Mouse (Mus musculus) CH12.LX (cell line): ENCODE results near the gene Thegl.

Source experiments
- CHD2 ChIP-seq: IDR thresholded peaks from 2 replicates; pipeline ENCODE4 v1.6.1; 2011; ENCODE audit warnings: low read length, improper control_type of control experiment
- CTCF ChIP-seq, 2 experiments: IDR thresholded peaks in 1 of 2; conservative IDR thresholded peaks in 1 of 2; 2 replicates each; pipeline ENCODE4 v1.5.1; 2011 to 2012; ENCODE audit warnings: low read depth in 2 of 2, low read length in 2 of 2, improper control_type of control experiment in 1 of 2, inconsistent platforms in 1 of 2, mild to moderate bottlenecking in 1 of 2, moderate library complexity in 1 of 2
- E2F4 ChIP-seq: IDR thresholded peaks from 2 replicates; pipeline ENCODE4 v1.6.1; 2011; ENCODE audit warnings: low read depth, low read length, improper control_type of control experiment; ENCODE audit not compliant: insufficient replicate concordance
- EP300 ChIP-seq: IDR thresholded peaks from 2 replicates; pipeline ENCODE4 v1.6.1; 2011; ENCODE audit warnings: low read length, improper control_type of control experiment
- ETS1 ChIP-seq: conservative IDR thresholded peaks from 2 replicates; pipeline ENCODE4 v1.6.1; 2012; ENCODE audit warnings: low read depth, mild to moderate bottlenecking, inconsistent platforms, low read length, improper control_type of control experiment, moderate library complexity
- HCFC1 ChIP-seq: IDR thresholded peaks from 2 replicates; pipeline ENCODE4 v1.6.1; 2012; ENCODE audit warnings: low read depth, mild to moderate bottlenecking, inconsistent platforms, low read length, improper control_type of control experiment
- IRF4 ChIP-seq: IDR thresholded peaks from 2 replicates; pipeline ENCODE4 v1.6.1; 2014; ENCODE audit warnings: low read depth, mild to moderate bottlenecking, inconsistent platforms, low read length, improper control_type of control experiment
- JUN ChIP-seq: IDR thresholded peaks from 2 replicates; pipeline ENCODE4 v1.6.1; 2011; ENCODE audit warnings: low read depth, mild to moderate bottlenecking, low read length, improper control_type of control experiment, moderate library complexity; ENCODE audit not compliant: insufficient read depth
- MAZ ChIP-seq: IDR thresholded peaks from 2 replicates; pipeline ENCODE4 v1.6.1; 2012; ENCODE audit warnings: low read depth, mild to moderate bottlenecking, inconsistent platforms, low read length, improper control_type of control experiment, moderate library complexity
- MEF2A ChIP-seq: IDR thresholded peaks from 2 replicates; pipeline ENCODE4 v1.6.1; 2014; ENCODE audit warnings: low read depth, mild to moderate bottlenecking, inconsistent platforms, low read length, improper control_type of control experiment, borderline replicate concordance
- NRF1 ChIP-seq: IDR thresholded peaks from 2 replicates; pipeline ENCODE4 v1.6.1; 2014; ENCODE audit warnings: low read depth, mild to moderate bottlenecking, inconsistent platforms, low read length, improper control_type of control experiment, moderate library complexity
- POLR2A ChIP-seq: IDR thresholded peaks from 2 replicates; pipeline ENCODE4 v1.6.1; 2011; ENCODE audit warnings: low read depth, mild to moderate bottlenecking, improper control_type of control experiment, low read length
- POLR2AphosphoS2 ChIP-seq: IDR thresholded peaks from 2 replicates; pipeline ENCODE4 v1.6.1; 2011; ENCODE audit warnings: low read depth, low read length, improper control_type of control experiment
- USF1 ChIP-seq: IDR thresholded peaks from 2 replicates; pipeline ENCODE4 v1.6.1; 2014; ENCODE audit warnings: low read depth, mild to moderate bottlenecking, inconsistent platforms, low read length, improper control_type of control experiment

GRCm38 (mm10) chr5:77080761-77081160, 64.9 kb downstream of the Thegl start:
- TF ChIP-seq CTCF (conservative IDR thresholded peaks at IDR 0.05 in 1 of 2, IDR thresholded peaks at IDR 0.05 in 1 of 2; ENCODE audit: low read depth in 2 of 2, low read length in 2 of 2) (no peak), USF1 (no peak), MEF2A (no peak), HCFC1 (no peak), POLR2A (no peak), IRF4 (no peak), POLR2AphosphoS2 (no peak), MAZ (no peak), CHD2 (no peak), ETS1 (no peak), JUN (no peak), NRF1 (no peak), E2F4 (no peak), EP300 (no peak)
